Mouse (Mus musculus): Measurements from ENCODE around the gene Ptov1.
A peak's percentile ranks its signal among the peaks of the same experiment; 100 is the strongest.

Gene Ptov1

GRCm38 (mm10) chr7:44857905-44858304, 11.7 kb downstream of the Ptov1 start:
- DNase-seq: peak in 1 of 2 experiments; percentile 47

DNA sequence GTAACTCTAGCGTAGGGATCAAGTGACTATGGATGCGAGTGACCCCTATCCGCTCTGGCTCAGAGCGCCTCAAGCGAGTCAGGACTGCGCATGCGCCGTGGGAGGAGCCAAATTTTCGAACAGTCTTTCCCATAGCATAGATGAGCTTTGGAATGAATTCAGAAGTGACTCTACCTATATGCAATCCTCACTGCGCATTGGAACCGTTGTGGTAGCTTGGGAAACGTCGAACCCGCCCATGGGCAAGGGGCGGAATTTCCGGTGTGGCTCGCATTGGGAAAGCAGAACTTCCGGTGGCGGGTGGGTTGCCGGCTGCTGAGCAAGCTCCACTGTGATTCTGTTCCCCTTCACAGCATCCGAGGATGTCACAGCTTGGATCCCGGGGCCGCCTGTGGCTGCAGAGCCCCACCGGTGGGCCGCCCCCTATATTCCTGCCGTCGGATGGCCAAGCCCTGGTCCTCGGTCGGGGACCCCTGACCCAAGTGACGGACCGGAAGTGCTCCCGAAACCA, 12.5 kb downstream of the Ptov1 start, which contains the start of gene Pnkp:
Gene Pnkp (plus strand): TSS at position 98 of the 511 bp plus-strand sequence.
- peak; percentile 66 to 78 for DNase-seq

DNA sequence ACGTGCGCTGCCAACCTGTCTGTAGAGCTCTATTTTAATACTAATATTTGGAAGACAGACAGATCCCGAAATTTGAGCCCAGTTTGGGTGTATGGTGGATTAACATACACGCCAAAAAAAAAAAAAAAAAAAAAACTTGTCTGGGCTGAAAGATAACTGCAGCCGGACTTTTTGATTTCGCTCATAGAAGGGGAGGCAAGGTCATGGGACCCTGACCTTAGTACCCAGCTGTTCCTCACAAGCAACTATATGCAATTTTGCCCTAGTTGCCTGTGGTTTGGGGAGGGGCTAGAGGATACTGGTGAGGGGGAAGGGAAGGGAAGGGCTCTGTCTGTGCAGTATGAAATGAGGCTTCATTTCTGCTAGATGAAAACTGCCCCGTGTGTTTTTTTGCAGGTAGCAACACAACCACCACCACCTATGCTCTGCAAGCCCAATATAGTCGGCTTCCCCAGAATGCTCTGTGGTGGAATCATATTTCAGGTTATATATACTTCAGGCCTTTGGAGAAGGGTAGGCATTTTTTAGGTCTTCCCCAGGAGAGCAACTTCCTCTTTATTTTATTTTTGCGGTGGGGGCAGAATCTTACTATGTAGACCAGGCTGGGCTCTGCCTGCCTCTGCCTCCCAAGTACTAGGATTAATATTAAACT, 13.2 kb downstream of the Ptov1 start:
- DNase-seq: no peak

- no peak for DNase-seq
Observed at GRCm38 (mm10) chr7:44855036-44855435, 14.6 kb downstream of the Ptov1 start.

DNA sequence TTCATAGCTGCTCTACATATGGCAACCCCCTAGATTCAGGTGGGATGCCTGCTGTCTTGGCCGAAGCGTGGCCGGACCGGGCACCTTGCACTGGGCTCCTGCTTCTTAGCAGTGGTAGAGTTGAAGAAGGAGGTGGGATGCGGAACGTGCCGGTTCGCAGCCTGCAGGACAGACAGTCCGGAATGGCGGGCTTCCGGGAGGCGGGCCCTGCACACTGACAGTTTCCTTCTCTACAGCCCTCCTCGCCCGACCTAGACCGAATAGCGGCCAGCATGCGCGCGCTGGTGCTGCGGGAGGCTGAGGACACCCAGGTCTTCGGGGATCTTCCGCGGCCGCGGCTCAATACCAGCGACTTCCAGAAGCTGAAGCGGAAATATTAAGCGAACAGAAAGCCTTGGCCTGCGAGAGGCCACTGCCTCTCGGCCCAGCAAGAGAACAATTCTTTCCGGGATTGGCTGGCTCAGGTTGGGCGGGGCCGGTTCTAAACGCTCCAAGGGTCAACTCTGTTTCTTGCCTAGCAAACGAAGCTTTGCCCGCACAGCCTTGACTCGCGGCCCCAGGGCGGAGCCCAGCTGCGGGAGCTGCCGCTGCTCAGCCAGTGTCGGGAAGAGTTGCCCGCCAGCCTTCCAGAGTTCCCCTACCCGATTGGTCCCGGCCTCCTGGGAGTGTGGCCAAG, 15.1 kb downstream of the Ptov1 start:
- peak; percentile 77 to 81 for DNase-seq

GRCm38 (mm10) chr7:44853596-44854355, 15.8 kb downstream of the Ptov1 start:
- no peak for DNase-seq

GRCm38 (mm10) chr7:44853065-44853464, 16.5 kb downstream of the Ptov1 start:
- no peak for DNase-seq

GRCm38 (mm10) chr7:44852259-44853027, 17.1 kb downstream of the Ptov1 start:
- no peak for DNase-seq

GRCm38 (mm10) chr7:44851625-44852234, 17.9 kb downstream of the Ptov1 start:
- DNase-seq: no peak

GRCm38 (mm10) chr7:44850789-44851624, 18.6 kb downstream of the Ptov1 start:
- no peak for DNase-seq

DNA sequence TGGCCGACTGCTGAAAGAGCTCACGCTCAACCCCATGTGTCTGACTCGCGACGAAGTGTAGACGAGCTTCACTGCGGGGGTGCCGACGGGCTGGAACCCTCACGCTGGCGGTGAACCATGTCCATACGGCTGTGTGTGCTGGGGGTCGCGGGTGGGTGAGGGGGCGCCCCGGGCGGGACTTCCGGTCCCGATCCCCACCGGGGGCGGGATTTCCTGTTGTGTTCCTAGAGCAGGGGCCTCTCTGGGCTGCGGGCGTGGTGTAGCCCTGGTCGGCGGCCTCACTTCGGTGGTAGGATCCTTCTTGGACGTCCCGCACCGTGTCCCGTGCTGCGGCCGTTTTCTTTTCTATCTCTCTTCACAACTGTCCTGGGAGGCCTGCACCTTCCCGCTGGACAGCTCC, 19.4 kb downstream of the Ptov1 start:
- DNase-seq: peak; percentile 61 to 75

GRCm38 (mm10) chr7:44849416-44850111, 20.0 kb downstream of the Ptov1 start:
- peak; percentile 81 to 86 for DNase-seq

GRCm38 (mm10) chr7:44848561-44849415, 20.8 kb downstream of the Ptov1 start, which contains the start of the genes Akt1s1 and Tbc1d17:
Gene Akt1s1, plus strand, starts transcription at chr7:44848991.
Gene Tbc1d17, minus strand, starts transcription at chr7:44849079.
- peak; percentile 95 to 98 for DNase-seq

GRCm38 (mm10) chr7:44847772-44848171, 21.8 kb downstream of the Ptov1 start:
- DNase-seq: no peak

GRCm38 (mm10) chr7:44846804-44847203, 22.8 kb downstream of the Ptov1 start:
- no peak for DNase-seq

DNA sequence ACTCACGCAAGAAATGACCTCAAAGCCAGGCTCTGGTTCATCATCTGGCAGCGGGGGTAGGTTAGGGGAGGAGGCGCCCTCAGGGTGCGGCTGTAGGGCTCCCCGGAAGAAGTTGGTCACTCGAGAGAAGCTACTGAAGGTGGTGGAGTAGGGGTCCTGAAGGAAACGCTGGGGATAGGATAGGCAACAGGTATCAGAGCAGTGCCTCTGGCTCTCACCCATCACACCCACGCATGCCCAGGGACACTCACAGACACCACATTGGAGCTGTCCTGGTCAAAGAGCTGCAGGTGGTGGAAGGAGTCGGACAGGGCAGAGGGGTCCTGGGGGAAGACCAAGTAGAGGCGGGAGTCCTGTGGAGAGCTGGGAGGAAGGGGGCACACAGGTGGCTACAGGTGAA, 24.6 kb downstream of the Ptov1 start:
- DNase-seq: no peak

GRCm38 (mm10) chr7:44841825-44842463, 27.6 kb downstream of the Ptov1 start:
- DNase-seq: no peak

DNA sequence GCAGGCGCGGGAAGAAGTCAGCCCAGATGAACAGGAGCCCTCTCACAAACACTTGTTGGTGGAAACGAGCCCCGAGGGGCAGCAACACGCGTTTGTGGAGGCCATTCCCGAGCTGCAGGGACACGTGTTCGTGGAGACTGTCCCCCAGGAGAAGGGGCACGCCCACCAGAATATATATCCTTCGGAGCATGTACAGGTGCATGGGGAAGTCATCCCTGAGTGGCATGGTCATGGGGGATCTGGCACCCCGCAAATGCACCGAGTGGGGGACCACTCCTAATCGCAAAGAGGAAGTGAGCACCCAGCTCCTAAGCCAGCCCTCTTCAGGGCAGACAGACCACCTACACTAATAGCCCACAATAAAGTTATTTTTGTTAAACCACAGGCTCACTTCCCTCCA, 29.2 kb downstream of the Ptov1 start:
- peak in 1 of 2 experiments; percentile 42 for DNase-seq

Data from spleen, adult 18-20 months (tissue).